Mouse (Mus musculus): ENCODE results near the gene Rngtt. TPM values are rescaled to one million over a fixed set of nuclear protein-coding genes. Genes with fewer than 3 reads are reported as not detected.

The Rngtt gene
- total and polyA plus RNA-seq, 3 experiments: 15.0 to 18.7 TPM; not detected in 1

DNA sequence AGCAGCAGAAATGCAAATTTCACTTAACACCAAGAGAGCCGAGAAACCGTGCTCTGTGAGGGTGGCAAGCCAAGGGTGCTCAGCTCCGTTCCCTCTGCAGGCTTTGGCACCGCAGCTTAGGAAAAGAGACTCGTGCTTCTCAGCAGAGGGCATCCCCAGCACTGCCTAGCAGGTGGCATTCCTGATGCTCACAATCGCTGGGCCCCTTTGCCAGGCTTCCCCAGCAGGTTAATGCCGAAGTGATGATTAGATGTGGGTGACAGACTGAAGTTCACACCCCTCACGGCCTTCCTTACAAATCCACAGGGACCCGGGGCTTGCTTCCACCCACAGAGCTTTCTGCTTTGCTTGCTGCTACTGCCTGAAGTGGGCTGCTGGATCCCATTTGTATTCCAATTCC is 216.6 kb downstream of the Rngtt start:
- no peak for DNase-seq (ENCODE audit: low read depth, low spot score)
- H3K9me3 ChIP-seq (replicated peaks; ENCODE audit: insufficient read depth, low read length): no peaks in the 10 kb centered on the region
- H3K27me3 ChIP-seq (ENCODE audit: control insufficient read depth in 1 of 2, insufficient read depth in 2 of 2, low read length in 2 of 2): no peaks in the 10 kb centered on the region
- H3K36me3 ChIP-seq (ENCODE audit: control insufficient read depth in 1 of 2, insufficient read depth in 2 of 2, low read length in 2 of 2): no peaks in the 10 kb centered on the region
- no peaks in the 10 kb centered on the region for H3K79me2 ChIP-seq (ENCODE audit: control insufficient read depth, insufficient read depth, low read length, poor library complexity)
- H3K4me3 ChIP-seq (ENCODE audit: control insufficient read depth in 1 of 2, insufficient read depth in 1 of 2, low read depth in 2 of 2, low read length in 2 of 2): no peak overlapping the region
- H3K4me1 ChIP-seq (ENCODE audit: control insufficient read depth in 1 of 2, insufficient read depth in 2 of 2, low read length in 2 of 2): no peaks in the 10 kb centered on the region
- no peak overlapping the region for H3K9ac ChIP-seq (ENCODE audit: control insufficient read depth, low read depth, low read length, poor library complexity, severe bottlenecking)
- TF ChIP-seq USF1 (IDR thresholded peaks at IDR 0.05; ENCODE audit: low read depth, low read length) (no peak), BHLHE40 (IDR thresholded peaks at IDR 0.05; ENCODE audit: borderline replicate concordance, low read depth, low read length) (no peak), POLR2AphosphoS2 (IDR thresholded peaks at IDR 0.05; ENCODE audit: low read length) (no peak), HCFC1 (IDR thresholded peaks at IDR 0.05; ENCODE audit: low read depth, low read length) (no peak), SIN3A (IDR thresholded peaks at IDR 0.05; ENCODE audit: low read length) (no peak), E2F4 (IDR thresholded peaks at IDR 0.05; ENCODE audit: borderline replicate concordance, low read depth, low read length) (no peak), ZMIZ1 (IDR thresholded peaks at IDR 0.05; ENCODE audit: low read depth, low read length) (no peak), ELF1 (IDR thresholded peaks at IDR 0.05; ENCODE audit: low read depth, low read length) (no peak), ETS1 (IDR thresholded peaks at IDR 0.05; ENCODE audit: low read depth, low read length) (no peak), GABPA (IDR thresholded peaks at IDR 0.05; ENCODE audit: low read depth, low read length) (no peak), MYC (IDR thresholded peaks at IDR 0.05; ENCODE audit: low read depth, low read length) (no peak), TCF12 (IDR thresholded peaks at IDR 0.05; ENCODE audit: low read depth, low read length) (no peak), NELFE (IDR thresholded peaks at IDR 0.05; ENCODE audit: low read depth, low read length) (no peak), RAD21 (IDR thresholded peaks at IDR 0.05; ENCODE audit: low read depth, low read length) (no peak), SMC3 (IDR thresholded peaks at IDR 0.05; ENCODE audit: low read depth, low read length) (no peak), MEF2A (IDR thresholded peaks at IDR 0.05; ENCODE audit: extremely low read depth, insufficient replicate concordance, low read depth, low read length, poor library complexity, severe bottlenecking) (no peak), GATA1 (IDR thresholded peaks at IDR 0.05; ENCODE audit: low read depth, low read length) (no peak)
- no peak overlapping the region for H3K27ac ChIP-seq (ENCODE audit: control insufficient read depth, low read depth, low read length)

DNA sequence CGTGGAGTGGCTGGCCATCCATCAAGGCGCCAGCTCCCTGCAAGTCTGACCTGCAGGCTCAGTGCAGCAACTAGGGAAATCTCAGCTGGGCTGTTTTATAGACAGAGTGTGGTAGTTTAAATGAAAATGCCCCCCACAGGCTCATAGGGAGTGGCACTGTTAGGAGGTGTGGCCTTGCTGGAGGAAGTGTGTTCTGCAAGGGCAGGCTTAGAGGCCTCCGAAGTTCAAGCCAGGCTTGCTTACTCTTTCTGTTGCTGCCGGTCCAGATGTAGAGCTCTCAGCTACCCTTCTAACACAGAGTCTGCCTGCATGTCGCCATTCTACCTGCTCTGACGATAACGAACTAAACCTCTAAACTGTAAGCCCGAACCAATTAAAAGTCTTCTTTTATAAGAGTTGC is 222.5 kb downstream of the Rngtt start:
- Histone ChIP-seq H3K4me1 (ENCODE audit: control insufficient read depth in 1 of 2, insufficient read depth in 2 of 2, low read length in 2 of 2) (no peaks in the 10 kb centered on the region), H3K4me3 (ENCODE audit: control insufficient read depth in 1 of 2, insufficient read depth in 1 of 2, low read depth in 2 of 2, low read length in 2 of 2) (no peak overlapping the region), H3K79me2 (ENCODE audit: control insufficient read depth, insufficient read depth, low read length, poor library complexity) (no peaks in the 10 kb centered on the region), H3K27me3 (ENCODE audit: control insufficient read depth in 1 of 2, insufficient read depth in 2 of 2, low read length in 2 of 2) (no peaks in the 10 kb centered on the region), H3K9me3 (replicated peaks; ENCODE audit: insufficient read depth, low read length) (no peaks in the 10 kb centered on the region), H3K36me3 (ENCODE audit: control insufficient read depth in 1 of 2, insufficient read depth in 2 of 2, low read length in 2 of 2) (no peaks in the 10 kb centered on the region), H3K27ac (ENCODE audit: control insufficient read depth, low read depth, low read length) (no peak overlapping the region), H3K9ac (ENCODE audit: control insufficient read depth, low read depth, low read length, poor library complexity, severe bottlenecking) (no peak overlapping the region)
- no peak for TF ChIP-seq CTCF (IDR thresholded peaks at IDR 0.05 in 2 of 3, conservative IDR thresholded peaks at IDR 0.05 in 1 of 3; ENCODE audit: control insufficient read depth in 1 of 3, insufficient read depth in 1 of 3, low read depth in 2 of 3, low read length in 3 of 3, poor library complexity in 1 of 3, severe bottlenecking in 1 of 3)
- no peak for TF ChIP-seq KAT2A (conservative IDR thresholded peaks at IDR 0.05; ENCODE audit: low read depth, low read length)
- no peak for TF ChIP-seq NELFE (IDR thresholded peaks at IDR 0.05; ENCODE audit: low read depth, low read length)
- TF ChIP-seq NRF1 (IDR thresholded peaks at IDR 0.05; ENCODE audit: insufficient read depth, low read depth, low read length, poor library complexity, severe bottlenecking): no peak
- no peak for TF ChIP-seq TAL1 (IDR thresholded peaks at IDR 0.05; ENCODE audit: low read length)
- TF ChIP-seq MXI1 (IDR thresholded peaks at IDR 0.05; ENCODE audit: low read depth, low read length): no peak
- TF ChIP-seq CHD2 (IDR thresholded peaks at IDR 0.05; ENCODE audit: low read length): no peak
- TF ChIP-seq EP300 (IDR thresholded peaks at IDR 0.05; ENCODE audit: low read depth in 1 of 2, low read length in 2 of 2): no peak
- no peak for TF ChIP-seq RCOR1 (IDR thresholded peaks at IDR 0.05; ENCODE audit: low read depth, low read length)
- no peak for TF ChIP-seq USF1 (IDR thresholded peaks at IDR 0.05; ENCODE audit: low read depth, low read length)
- TF ChIP-seq MAFK (IDR thresholded peaks at IDR 0.05; ENCODE audit: borderline replicate concordance, low read depth, low read length): no peak
- no peak for DNase-seq (ENCODE audit: low read depth, low spot score)
